Mouse (Mus musculus) liver, adult (tissue): ENCODE data around the gene Dgcr2.

Experiments used
- GATA4 ChIP-seq: IDR thresholded peaks from 2 replicates; pipeline ENCODE4 v1.6.1; 2014; ENCODE audit warnings: mild to moderate bottlenecking, low read length; ENCODE audit not compliant: insufficient replicate concordance

Dgcr2 gene

DNA sequence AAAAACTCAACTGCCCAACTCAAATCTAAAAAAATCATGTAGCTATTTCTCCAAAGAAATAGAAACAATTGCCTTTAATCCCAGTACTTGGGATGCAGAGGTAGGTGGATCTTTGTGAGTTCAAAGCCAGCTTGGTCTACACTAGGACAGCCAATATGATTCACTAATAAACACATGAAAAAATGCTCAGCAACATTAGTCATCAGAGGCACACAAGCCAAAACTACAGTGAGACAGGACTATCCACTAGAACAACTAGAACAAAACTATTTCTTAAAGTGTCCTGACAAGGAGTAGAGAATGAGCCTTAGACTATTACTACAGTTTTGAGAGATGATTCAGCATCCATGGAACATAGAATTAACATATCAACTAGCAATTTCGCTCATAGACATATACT, 22.3 kb downstream of the Dgcr2 start:
- no peak for TF ChIP-seq GATA4

DNA sequence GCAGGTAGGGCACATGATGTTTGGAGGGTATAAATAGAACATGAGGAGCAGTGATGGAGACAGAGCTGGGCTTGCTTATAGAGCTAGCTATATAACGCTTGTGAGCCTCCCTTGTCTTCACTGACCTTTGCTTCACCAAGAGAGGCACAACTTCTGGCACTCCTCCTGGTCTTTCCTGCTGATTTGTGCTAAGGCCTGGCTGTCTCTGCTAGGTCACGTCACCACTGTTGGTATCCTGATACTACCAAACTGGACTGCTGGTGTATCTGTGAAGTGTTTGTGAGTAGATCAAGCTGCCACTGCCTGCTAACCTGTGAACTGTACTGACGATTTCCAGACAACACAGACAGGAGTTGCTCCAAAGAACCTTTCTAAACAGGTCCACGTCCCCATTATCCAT, 23.2 kb downstream of the Dgcr2 start:
- TF ChIP-seq GATA4, result no peak

DNA sequence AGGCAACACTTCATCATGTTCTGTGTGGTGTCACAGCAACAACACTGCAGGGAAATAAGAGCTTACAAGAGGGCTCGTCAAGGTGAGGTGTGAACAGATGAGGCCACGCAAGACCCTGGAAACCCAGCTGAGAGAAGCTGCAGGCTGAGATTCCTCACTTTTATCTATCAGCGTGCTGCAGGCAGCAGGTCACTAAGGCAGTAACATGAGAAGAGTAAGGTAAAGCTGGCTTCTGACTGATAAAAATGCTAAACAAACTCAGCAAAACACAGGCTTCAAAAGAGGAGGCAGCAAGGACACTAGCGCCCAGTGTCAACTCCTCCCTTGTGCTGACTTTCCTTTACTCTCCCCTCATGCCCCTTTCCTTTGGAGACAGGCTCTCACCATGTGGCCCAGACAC, 25.4 kb downstream of the Dgcr2 start:
- TF ChIP-seq GATA4, result no peak

DNA sequence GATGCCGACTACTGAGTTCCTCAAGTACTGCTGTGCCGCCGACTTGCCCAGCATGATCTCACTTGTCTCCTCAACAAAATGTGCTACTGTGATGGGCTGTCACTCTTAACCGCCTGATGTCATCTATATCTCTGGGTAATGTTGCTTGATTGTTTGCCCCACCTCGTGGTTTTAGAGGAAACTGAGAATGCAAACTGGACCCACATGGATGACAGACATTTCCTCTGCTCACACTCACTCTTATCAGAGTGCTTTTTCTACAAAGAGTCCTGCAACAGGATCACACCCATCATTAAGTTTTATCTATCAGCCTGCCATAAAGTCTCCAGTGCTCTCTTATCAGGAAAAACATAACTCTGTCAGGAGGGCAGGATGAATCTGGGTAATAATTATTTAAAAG, 27.1 kb downstream of the Dgcr2 start:
- TF ChIP-seq GATA4, result no peak

DNA sequence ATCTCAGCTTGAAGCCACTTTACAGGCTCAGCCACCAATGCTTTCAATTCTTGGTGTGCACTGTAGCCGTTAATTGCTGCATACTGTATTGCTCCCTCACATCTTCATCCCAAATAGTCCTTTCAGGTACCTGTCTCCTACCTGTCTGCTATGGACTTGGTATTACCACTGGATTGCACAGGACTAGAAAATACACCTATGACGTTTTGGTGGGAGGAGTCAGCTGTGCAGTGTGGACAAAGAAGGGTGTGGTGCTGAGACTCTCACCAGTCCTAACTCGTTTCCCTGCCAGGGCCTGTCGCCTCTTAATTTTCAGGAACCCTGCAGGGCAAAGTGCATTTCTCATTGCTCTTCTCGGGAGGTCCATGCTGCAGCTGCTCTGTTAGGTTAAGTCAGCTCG, 32.6 kb downstream of the Dgcr2 start:
- no peak for TF ChIP-seq GATA4

DNA sequence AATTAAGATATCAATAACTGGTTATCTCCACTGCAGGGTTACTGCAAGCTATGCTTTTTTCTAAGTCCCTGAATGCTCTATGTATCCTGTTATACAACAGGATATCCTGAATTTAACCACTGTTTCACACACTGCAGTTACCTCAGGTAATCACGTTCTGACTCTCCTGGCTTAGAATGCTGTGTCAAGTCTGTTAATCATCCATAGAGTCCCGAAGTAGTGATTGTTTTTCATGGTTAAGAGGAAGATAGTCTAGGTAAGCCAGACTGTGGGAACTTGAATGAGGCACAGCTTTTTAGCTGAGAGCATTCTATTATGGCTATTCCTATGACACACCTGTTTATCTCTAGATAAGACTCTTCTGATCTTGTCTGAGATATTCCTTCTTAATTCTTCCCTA, 33.1 kb downstream of the Dgcr2 start:
- no peak for TF ChIP-seq GATA4

DNA sequence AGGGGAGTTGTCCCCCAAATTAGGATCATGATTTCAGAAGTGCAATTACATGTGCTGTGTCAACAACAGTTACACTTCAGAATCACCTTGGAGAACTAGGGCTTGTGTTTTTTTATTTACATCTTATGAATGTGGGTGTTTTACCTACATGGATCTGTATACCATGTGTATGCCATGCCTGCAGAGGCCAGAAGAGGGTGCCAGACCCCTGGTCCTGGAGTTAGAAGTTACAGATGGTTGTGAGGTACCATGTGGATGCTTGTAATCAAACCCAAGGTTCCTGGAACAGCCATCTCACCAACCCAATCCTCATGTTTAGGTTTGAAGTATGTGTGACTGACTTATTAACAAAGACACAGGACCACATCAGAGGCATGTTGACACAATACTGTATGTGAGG, 39.8 kb downstream of the Dgcr2 start:
- no peak for TF ChIP-seq GATA4

DNA sequence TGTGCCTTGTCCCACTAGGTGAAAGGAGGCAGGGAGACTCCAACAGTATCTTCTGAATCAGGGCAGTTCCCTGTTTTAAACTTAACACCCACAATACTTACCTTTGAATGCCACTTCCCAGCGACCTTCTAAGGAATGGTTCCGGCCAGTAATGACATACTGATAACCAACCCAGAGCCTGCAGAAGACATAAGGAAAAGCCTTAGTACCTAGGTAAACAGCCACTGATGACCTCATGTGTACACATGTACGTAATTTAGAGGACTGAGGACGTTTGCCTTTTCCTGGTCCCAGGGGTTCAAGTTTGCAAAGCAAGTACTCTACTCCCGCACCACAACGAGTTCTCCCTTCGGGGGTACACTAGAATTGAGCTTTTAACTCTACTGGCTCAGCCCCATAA, 41.2 kb downstream of the Dgcr2 start:
- TF ChIP-seq GATA4, result no peak

DNA sequence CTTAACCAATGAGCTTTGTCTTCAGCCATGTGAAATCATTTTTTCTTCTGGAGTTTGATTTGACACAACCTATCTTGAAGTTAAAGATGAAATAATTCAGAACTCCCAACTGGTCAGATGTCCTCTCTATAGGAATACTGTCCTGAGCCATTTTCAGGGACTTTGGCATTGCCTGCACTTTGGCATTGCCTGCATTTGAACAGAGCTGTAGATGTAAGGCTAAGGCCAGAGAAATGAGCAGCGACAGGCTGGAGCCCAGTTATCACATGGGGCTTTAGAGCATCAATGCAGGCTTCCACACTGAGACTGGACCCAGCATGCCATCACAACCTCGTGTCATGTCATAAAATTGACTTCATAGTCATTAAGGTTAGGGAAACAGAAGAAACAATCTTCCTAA, 45.1 kb downstream of the Dgcr2 start:
- TF ChIP-seq GATA4, result no peak

DNA sequence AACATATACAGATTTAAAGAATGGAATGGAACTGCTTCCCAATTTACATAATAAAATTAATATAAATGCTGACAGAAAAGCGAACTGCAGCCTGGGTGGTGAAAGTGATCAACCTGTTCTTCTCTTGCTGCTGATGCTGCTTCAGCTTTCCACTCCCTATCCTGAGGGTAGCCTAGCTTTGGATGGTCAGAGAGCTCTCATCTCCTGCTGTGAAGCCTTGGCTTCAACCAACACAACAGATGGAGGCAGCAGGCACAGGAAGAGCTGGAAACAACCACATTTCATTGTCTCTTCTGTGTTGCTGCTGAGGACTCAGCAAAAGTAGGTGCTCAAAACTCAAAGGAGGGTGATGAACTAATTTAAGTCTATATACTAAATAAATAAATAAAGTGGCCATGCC, 46.5 kb downstream of the Dgcr2 start:
- no peak for TF ChIP-seq GATA4

DNA sequence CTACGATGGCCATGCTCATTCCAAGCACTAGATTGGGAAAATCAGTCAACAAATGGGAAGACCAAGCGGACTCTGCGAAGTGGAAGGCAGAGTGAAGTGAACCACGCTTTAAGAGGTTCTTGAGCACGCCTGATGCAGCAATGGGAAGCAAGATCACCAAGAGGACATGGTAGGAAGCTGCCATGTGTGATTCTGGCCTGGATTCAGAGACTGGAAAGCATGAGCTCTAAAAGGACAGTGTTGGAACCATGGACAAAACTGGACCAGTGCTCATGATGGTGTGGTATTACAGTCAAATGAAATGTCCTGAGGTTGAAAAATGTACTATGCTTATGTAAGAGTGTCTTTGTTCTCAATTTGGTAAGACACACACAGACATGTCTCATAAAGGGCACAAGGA, 47.0 kb downstream of the Dgcr2 start:
- TF ChIP-seq GATA4, result no peak

DNA sequence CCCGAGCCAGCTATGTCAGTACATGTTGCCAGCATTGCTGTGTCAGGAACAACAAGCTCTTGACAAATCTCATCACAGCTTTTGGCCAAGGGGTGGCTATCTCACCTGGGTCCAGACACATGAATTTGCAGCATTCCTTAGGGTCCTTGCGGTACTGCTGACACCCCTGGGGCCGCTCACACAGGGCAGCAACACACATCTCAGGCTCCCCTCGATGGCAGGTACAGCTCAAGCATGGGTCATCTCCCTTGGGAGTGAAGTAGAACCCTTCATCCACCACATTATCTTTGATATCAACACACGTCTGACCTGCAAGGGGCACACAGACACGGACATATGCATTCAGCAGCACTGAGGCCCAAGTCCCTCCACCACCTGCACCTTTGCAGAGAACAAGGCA, 48.9 kb downstream of the Dgcr2 start:
- TF ChIP-seq GATA4, result no peak

DNA sequence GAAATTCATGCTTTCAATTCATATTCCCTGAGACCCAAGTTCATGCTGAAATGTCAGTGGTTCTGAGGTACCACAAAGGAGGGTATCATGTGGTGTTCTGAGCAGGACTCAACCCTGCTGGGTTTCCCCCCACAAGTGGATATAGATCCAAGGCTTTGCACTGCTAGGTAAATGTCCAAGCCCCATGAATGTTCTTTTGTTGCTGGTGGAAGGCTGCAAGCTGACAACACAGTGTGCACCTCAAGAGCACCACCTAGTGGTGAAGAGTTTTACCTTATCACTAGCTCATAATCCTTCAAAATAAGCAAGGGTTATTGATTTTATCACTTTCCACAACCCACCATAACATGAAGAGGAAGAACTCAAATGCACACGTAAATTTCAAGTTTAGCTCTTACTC, 49.4 kb downstream of the Dgcr2 start:
- no peak for TF ChIP-seq GATA4

DNA sequence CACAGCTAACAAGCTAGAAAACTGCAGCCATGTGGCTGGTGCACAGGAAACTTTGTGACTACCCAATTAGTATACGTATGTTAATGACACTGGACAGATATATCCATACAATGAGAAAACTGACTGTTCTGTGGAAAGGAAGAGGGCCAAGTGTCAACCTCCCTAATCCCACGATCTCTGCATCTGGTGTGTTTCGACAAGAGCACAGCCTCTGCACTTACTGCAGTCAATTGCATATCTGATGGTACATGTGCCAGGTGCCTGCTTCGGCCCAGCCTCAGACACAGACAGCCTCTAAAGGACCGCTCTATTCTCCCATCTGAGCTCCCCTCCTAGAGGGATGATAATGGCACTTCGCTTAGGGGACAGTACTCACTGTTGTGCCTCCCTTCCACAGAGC, 49.9 kb downstream of the Dgcr2 start:
- no peak for TF ChIP-seq GATA4

DNA sequence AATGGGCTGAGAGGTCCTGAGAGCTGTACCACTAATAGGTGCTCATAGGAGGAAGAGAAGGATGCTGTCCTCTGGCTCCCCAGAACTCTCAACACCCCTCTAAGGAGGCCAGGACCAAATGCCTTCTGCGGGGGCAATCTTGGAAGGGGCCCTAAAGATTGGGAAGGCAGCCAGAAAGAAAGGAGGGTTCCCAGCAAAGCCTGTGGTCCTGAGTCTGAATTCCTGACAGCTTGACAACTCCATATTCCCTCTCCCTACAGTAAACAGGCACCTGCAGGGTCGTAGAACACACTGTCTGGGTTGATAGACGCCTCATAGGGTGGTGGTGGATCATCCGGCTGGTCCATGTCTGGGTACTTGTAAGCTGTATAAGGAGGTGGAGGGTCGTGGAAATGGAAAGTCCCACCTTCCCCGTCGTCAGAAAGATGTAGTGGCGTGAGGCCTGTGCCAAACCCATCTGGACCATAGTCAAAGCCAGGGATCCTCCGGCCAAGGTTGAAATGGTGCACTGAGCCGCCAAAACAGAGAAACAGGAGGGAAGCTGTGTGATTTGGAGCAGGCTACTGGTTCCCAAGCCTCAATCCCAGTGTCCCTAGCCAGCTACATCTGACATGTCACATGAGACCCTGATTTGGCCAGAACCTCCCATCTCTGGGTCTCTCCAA, 54.5 kb downstream of the Dgcr2 start:
- no peak for TF ChIP-seq GATA4

DNA sequence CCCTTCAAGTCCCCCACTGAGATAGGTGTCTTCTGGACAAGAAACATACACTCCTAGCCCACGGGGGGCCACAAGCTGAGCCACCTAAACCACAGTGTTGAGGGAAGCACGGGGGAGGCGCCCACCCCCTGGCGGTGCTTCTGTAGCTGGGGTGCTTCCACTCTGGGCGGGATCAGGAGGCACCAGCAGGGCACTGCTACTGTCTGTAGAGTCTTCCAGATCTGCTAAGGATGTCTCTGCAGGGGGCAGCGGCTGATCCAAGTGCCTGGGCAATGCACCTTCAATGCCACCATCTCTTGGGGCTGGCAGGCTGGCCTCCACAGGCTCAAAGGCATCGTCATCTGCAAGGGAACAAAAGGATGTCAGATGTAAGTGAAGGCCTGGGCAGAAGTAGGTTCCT, 55.9 kb downstream of the Dgcr2 start:
- TF ChIP-seq GATA4, result no peak

DNA sequence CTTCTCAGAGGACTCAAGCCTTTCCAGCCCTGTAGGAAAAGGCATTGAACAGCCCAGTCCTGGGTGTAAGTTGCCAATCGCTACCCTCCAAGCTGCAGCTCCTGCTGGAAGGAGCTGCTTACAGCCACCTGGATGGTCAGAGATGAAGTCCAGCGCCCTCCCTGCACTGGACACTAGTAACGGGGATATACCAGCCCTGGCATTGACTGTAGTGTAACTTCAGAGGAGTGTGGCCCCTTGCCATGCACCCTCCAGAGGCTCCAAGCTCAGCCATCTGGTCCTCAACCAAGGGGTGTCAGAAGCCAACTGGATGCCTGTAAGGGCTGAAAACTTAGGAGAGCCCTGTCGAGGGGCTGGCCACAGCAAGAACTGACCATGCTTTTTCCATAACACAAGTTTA, 58.4 kb downstream of the Dgcr2 start:
- no peak for TF ChIP-seq GATA4

DNA sequence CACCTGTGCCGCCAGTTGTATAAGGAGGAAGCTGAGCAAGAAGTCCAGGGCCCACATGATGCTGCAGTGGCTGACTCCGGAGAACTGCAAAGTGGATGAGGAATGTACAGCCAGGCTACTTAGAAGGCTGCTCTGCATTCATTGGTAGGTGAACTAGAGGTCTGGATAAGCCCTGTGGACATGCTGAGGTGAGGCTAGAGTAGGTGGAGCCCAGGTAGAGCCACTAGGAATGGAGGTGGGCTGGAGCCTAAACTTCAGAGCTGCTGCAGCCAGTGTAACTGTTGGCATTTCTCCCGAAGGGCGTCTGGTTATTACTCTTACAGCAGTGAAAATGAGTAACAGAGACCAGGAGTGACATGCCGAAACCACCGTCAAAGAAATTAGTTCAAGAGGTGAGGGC, 60.3 kb downstream of the Dgcr2 start, which contains the start of gene Car15:
TSS of gene Car15 (minus strand) at position 314 of the 400 bp plus-strand sequence.
- no peak for TF ChIP-seq GATA4
